Mouse (Mus musculus) liver, adult 2 months (tissue): ENCODE measurements around the gene Cdh13.

Source experiments
- CTCF ChIP-seq: fragments of 200-500 bp; IDR thresholded peaks from 2 replicates; pipeline ENCODE4 v1.5.1; 2011; ENCODE audit warnings: low read depth, low read length, control low read depth
- POLR2A ChIP-seq: fragments of 200-500 bp; IDR thresholded peaks from 2 replicates; pipeline ENCODE4 v1.6.1; 2011; ENCODE audit warnings: low read length, control low read depth; ENCODE audit not compliant: insufficient read depth; ENCODE audit errors: extremely low read depth

DNA sequence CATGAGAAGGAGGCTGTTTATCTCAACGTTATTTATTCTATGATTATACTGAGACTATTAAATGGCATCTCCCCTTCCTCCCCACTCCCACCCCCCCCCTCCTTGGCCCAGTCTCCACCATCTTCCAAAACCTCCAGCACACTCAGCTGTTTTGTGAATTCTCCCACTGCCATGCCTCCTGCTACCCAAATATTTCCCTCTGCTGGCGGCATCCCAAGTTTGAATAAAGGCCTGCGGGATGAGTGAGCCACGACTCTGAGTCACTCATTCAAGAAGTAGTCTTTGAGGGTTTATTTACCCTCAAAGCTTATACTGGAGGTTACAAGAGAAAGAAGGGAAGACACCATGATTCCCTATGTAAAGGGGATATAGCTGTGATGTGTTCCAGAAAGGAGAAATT lies 59.7 kb downstream of the Cdh13 start:
- TF ChIP-seq CTCF: no peak
- TF ChIP-seq POLR2A: no peak
